Mouse (Mus musculus) heart, embryonic 14.5 days (tissue): ENCODE results near the gene Acsl5. TPM values are rescaled to one million over a fixed set of nuclear protein-coding genes. Genes with fewer than 3 reads are reported as not detected.
A peak's percentile ranks its signal among the peaks of the same experiment; 100 is the strongest.

Source experiments
- ATAC-seq: fragments of 200-750 bp; cut with Nextera tagmentation; 2 replicates; pipeline ENCODE4 v1.8.0; 2017; ENCODE audit warnings: low read depth, moderate TSS enrichment; ENCODE audit not compliant: insufficient number of reproducible peaks, insufficient read depth, low FRiP score
- H3K27ac ChIP-seq, 2 experiments: fragments of 200-500 bp in 1 of 2; fragments of 300-500 bp in 1 of 2; sonication (generic) in 1 of 2; replicated peaks in 1 of 2; 2 replicates each; pipeline ENCODE4 v1.5.1; 2012 to 2014; ENCODE audit warnings: low read depth in 2 of 2, low read length in 2 of 2, control low read depth in 1 of 2, mild to moderate bottlenecking in 1 of 2, mixed read lengths in 1 of 2; ENCODE audit not compliant: control insufficient read depth in 1 of 2, insufficient read depth in 1 of 2
- H3K27me3 ChIP-seq: fragments of 300-500 bp; sonication (generic); 2 replicates; pipeline ENCODE4 v1.6.1; 2014; ENCODE audit warnings: mild to moderate bottlenecking, low read length, control low read depth; ENCODE audit not compliant: control insufficient read depth, insufficient read depth
- H3K36me3 ChIP-seq: fragments of 300-500 bp; sonication (generic); 2 replicates; pipeline ENCODE4 v1.6.1; 2014; ENCODE audit warnings: mild to moderate bottlenecking, control low read depth, low read length, mixed read lengths; ENCODE audit not compliant: control insufficient read depth, insufficient read depth
- H3K4me1 ChIP-seq, 2 experiments: fragments of 200-500 bp in 1 of 2; fragments of 300-500 bp in 1 of 2; sonication (generic) in 1 of 2; 2 replicates each; pipeline ENCODE4 v1.6.1; 2012 to 2014; ENCODE audit warnings: low read length in 2 of 2, control low read depth in 1 of 2, mixed read lengths in 1 of 2; ENCODE audit not compliant: control insufficient read depth in 2 of 2, insufficient read depth in 2 of 2
- H3K4me2 ChIP-seq: fragments of 300-500 bp; sonication (generic); 2 replicates; pipeline ENCODE4 v1.6.1; 2014; ENCODE audit warnings: mild to moderate bottlenecking, low read length
- H3K4me3 ChIP-seq, 2 experiments: fragments of 200-500 bp in 1 of 2; fragments of 300-500 bp in 1 of 2; sonication (generic) in 1 of 2; 2 replicates each; pipeline ENCODE4 v1.5.1; 2012 to 2014; ENCODE audit warnings: low read length in 2 of 2, mild to moderate bottlenecking in 2 of 2, control low read depth in 1 of 2, low read depth in 1 of 2, moderate library complexity in 1 of 2; ENCODE audit not compliant: control insufficient read depth in 1 of 2, insufficient read depth in 1 of 2
- H3K9ac ChIP-seq: fragments of 300-500 bp; sonication (generic); 2 replicates; pipeline ENCODE4 v1.6.1; 2014; ENCODE audit warnings: mild to moderate bottlenecking, low read length
- H3K9me3 ChIP-seq: fragments of 300-500 bp; sonication (generic); 2 replicates; pipeline ENCODE4 v1.6.1; 2016; ENCODE audit warnings: low read length, control low read depth; ENCODE audit not compliant: control insufficient read depth
- WGBS: fragments of 180-500 bp; shearing (Covaris S2); extraction: QIAGEN DNeasy Blood & Tissue Kit; methylation state at CpG from one replicate; pipeline ENCODE4 v1.1.7; 2014; 5-methylcytosine and 5-hydroxymethylcytosine counted together
- polyA plus RNA-seq: library from polyadenylated mRNA; unstranded; fragments of >200 nt; fragmentation: Nextera tagmentation; extraction: Ambion mirVana; gene quantifications from 2 replicates; pipeline ENCODE4 v1.2.1, GENCODE M21; 2014

Gene Acsl5
- polyA plus RNA-seq, 1 experiment from 2014 or later = 30.7 TPM

- Histone ChIP-seq H3K4me3 (peak within 1 kb of the TSS; percentile 91 to 98), H3K36me3 (peaks cover 29% of the 10 kb centered on the region), H3K27ac (peak within 1 kb of the TSS; percentile 77 to 84), H3K4me2 (peak within 1 kb of the TSS; percentile 91), H3K9ac (peak within 1 kb of the TSS; percentile 91), H3K4me1 (peaks cover 0 to 22% of the 10 kb centered on the region in 2 experiments; a peak in 2 of 4 replicates), H3K27me3 (no peaks in the 10 kb centered on the region), H3K9me3 (no peaks in the 10 kb centered on the region)
- under 1% methylated on average over 48 of the region's 48 CpGs for WGBS
- ATAC-seq = peak; percentile 89
Observed at GRCm38 (mm10) chr19:55316109-55316714, 64.5 kb downstream of the Acsl5 start, which contains the start of gene Vti1a. Gene Vti1a (plus strand): TSS chr19:55316295.

- H3K9ac ChIP-seq = peak overlapping the region; percentile 91
- peak overlapping the region; percentile 91 for H3K4me2 ChIP-seq
- no peaks in the 10 kb centered on the region for H3K27me3 ChIP-seq
- H3K27ac ChIP-seq = no peak overlapping the region
- 48% methylated on average over 10 of the region's 10 CpGs for WGBS
- H3K4me1 ChIP-seq = peaks cover 0 to 22% of the 10 kb centered on the region in 2 experiments; a peak in 2 of 4 replicates
- no peaks in the 10 kb centered on the region for H3K9me3 ChIP-seq
- H3K36me3 ChIP-seq = peaks cover 23% of the 10 kb centered on the region
- ATAC-seq = no peak
- peak overlapping the region in 1 of 2 experiments; percentile 91; a peak in 2 of 4 replicates for H3K4me3 ChIP-seq
Observed at GRCm38 (mm10) chr19:55316901-55317300, 65.2 kb downstream of the Acsl5 start.

GRCm38 (mm10) chr19:55319036-55319435 lies 67.3 kb downstream of the Acsl5 start:
- 47% methylated on average over 3 of the region's 3 CpGs for WGBS
- H3K4me3 ChIP-seq = no peak overlapping the region
- H3K27ac ChIP-seq = no peak overlapping the region
- no peak for ATAC-seq
- peaks cover 15% of the 10 kb centered on the region for H3K36me3 ChIP-seq
- no peak overlapping the region for H3K4me2 ChIP-seq
- no peaks in the 10 kb centered on the region for H3K9me3 ChIP-seq
- no peak overlapping the region for H3K9ac ChIP-seq
- H3K4me1 ChIP-seq = peaks cover 0 to 22% of the 10 kb centered on the region in 2 experiments; a peak in 2 of 4 replicates
- no peaks in the 10 kb centered on the region for H3K27me3 ChIP-seq

- ATAC-seq = no peak
- WGBS = 48% methylated on average over 5 of the region's 5 CpGs
Observed at GRCm38 (mm10) chr19:55319521-55319920, 67.8 kb downstream of the Acsl5 start.

GRCm38 (mm10) chr19:55322604-55323003 lies 70.9 kb downstream of the Acsl5 start:
- Histone ChIP-seq H3K36me3 (peaks cover 29% of the 10 kb centered on the region), H3K27me3 (no peaks in the 10 kb centered on the region), H3K4me2 (no peak overlapping the region), H3K27ac (no peak overlapping the region), H3K9me3 (no peaks in the 10 kb centered on the region), H3K9ac (no peak overlapping the region), H3K4me1 (0 out of 4 replicates have a peak, but pooled peaks cover 0 to 6% of the 10 kb centered on the region in 2 experiments), H3K4me3 (no peak overlapping the region)
- 91% methylated on average over 8 of the region's 8 CpGs for WGBS
- no peak for ATAC-seq

More at GRCm38 (mm10) chr19:55319521-55319920, 67.8 kb downstream of the Acsl5 start:
- peaks cover 16% of the 10 kb centered on the region for H3K36me3 ChIP-seq
- no peak overlapping the region for H3K27ac ChIP-seq
- no peak overlapping the region for H3K4me3 ChIP-seq
- no peak overlapping the region for H3K4me2 ChIP-seq
- no peaks in the 10 kb centered on the region for H3K27me3 ChIP-seq
- peaks cover 0 to 20% of the 10 kb centered on the region in 2 experiments; a peak in 2 of 4 replicates for H3K4me1 ChIP-seq
- no peak overlapping the region for H3K9ac ChIP-seq
- no peaks in the 10 kb centered on the region for H3K9me3 ChIP-seq

- Histone ChIP-seq H3K27ac (no peak overlapping the region), H3K36me3 (peaks cover 56% of the 10 kb centered on the region), H3K4me1 (peaks cover 0 to 10% of the 10 kb centered on the region in 2 experiments; a peak in 1 of 4 replicates), H3K27me3 (no peaks in the 10 kb centered on the region), H3K9me3 (no peaks in the 10 kb centered on the region), H3K4me3 (no peak overlapping the region), H3K9ac (no peak overlapping the region), H3K4me2 (no peak overlapping the region)
- no peak for ATAC-seq
- WGBS = 87% methylated on average over 4 of the region's 4 CpGs
Observed at GRCm38 (mm10) chr19:55327510-55327909, 75.8 kb downstream of the Acsl5 start.

GRCm38 (mm10) chr19:55331776-55332175 lies 80.0 kb downstream of the Acsl5 start:
- H3K4me3 ChIP-seq = no peak overlapping the region
- WGBS = 45% methylated on average over 5 of the region's 5 CpGs
- 0 out of 2 replicates have a peak overlapping the region, but pooled peaks have one; percentile 5 for H3K9ac ChIP-seq
- H3K9me3 ChIP-seq = no peaks in the 10 kb centered on the region
- ATAC-seq = no peak
- H3K4me2 ChIP-seq = peak overlapping the region; percentile 37; the same call in 1 of the 2 replicates
- no peaks in the 10 kb centered on the region for H3K27me3 ChIP-seq
- peaks cover 35% of the 10 kb centered on the region for H3K36me3 ChIP-seq
- peak overlapping the region; percentile 35 to 37; a peak in 1 of 4 replicates for H3K27ac ChIP-seq
- peaks cover 0 to 10% of the 10 kb centered on the region in 2 experiments; a peak in 1 of 4 replicates for H3K4me1 ChIP-seq
